Mouse (Mus musculus) ES-E14 (cell line): ENCODE measurements around the gene Cbx8. TPM values are rescaled to one million over a fixed set of nuclear protein-coding genes. Genes with fewer than 3 reads are reported as not detected.

Experiments
- DNase-seq: peaks from one replicate; pipeline ENCODE4 v3.0.0-alpha.2; 2013; ENCODE audit warnings: low read depth, low spot score
- H3K27ac ChIP-seq: 2 replicates; pipeline ENCODE4 v1.5.1; 2012; ENCODE audit warnings: low read depth, mild to moderate bottlenecking, low read length, moderate library complexity, mixed read lengths; ENCODE audit not compliant: poor library complexity, insufficient read depth, severe bottlenecking
- H3K36me3 ChIP-seq: 2 replicates; pipeline ENCODE4 v1.6.1; 2012; ENCODE audit warnings: mild to moderate bottlenecking, low read length, moderate library complexity, mixed read lengths; ENCODE audit not compliant: control insufficient read depth, poor library complexity, insufficient read depth, severe bottlenecking
- H3K4me1 ChIP-seq, 2 experiments: fragments of 150-350 bp in 1 of 2; sonication (generic) in 1 of 2; 2 replicates each; pipeline ENCODE4 v1.6.1; 2012; ENCODE audit warnings: low read length in 2 of 2, mild to moderate bottlenecking in 1 of 2, mixed read lengths in 1 of 2; ENCODE audit not compliant: control insufficient read depth in 2 of 2, insufficient read depth in 2 of 2, poor library complexity in 1 of 2
- H3K4me3 ChIP-seq, 2 experiments: fragments of 150-350 bp in 1 of 2; sonication (generic) in 1 of 2; 2 replicates each; pipeline ENCODE4 v1.5.1; 2012; ENCODE audit warnings: low read length in 2 of 2, low read depth in 1 of 2, mild to moderate bottlenecking in 1 of 2, mixed read lengths in 1 of 2; ENCODE audit not compliant: insufficient read depth in 1 of 2, poor library complexity in 1 of 2, severe bottlenecking in 1 of 2
- H3K9ac ChIP-seq: 2 replicates; pipeline ENCODE4 v1.6.1; 2012; ENCODE audit warnings: low read depth, mild to moderate bottlenecking, low read length, mixed read lengths; ENCODE audit not compliant: poor library complexity, insufficient read depth, severe bottlenecking
- H3K9me3 ChIP-seq: fragments of 150-350 bp; sonication (generic); 2 replicates; pipeline ENCODE4 v1.6.1; 2012; ENCODE audit warnings: low read depth, mild to moderate bottlenecking, low read length; ENCODE audit not compliant: control insufficient read depth, insufficient read depth
- CHD2 ChIP-seq: IDR thresholded peaks from 2 replicates; pipeline ENCODE4 v1.6.1; 2014; ENCODE audit warnings: mild to moderate bottlenecking, low read depth, low read length, inconsistent platforms
- HCFC1 ChIP-seq: IDR thresholded peaks from 2 replicates; pipeline ENCODE4 v1.6.1; 2012; ENCODE audit warnings: low read length, inconsistent platforms, borderline replicate concordance; ENCODE audit not compliant: insufficient read depth
- MAFK ChIP-seq: IDR thresholded peaks from 2 replicates; pipeline ENCODE4 v1.6.1; 2014; ENCODE audit warnings: mild to moderate bottlenecking, low read depth, low read length, inconsistent platforms; ENCODE audit not compliant: insufficient read depth
- ZC3H11A ChIP-seq: IDR thresholded peaks from 2 replicates; pipeline ENCODE4 v1.6.1; 2012; ENCODE audit warnings: low read depth, mild to moderate bottlenecking, inconsistent platforms, low read length, borderline replicate concordance
- ZNF384 ChIP-seq: IDR thresholded peaks from 2 replicates; pipeline ENCODE4 v1.6.1; 2012; ENCODE audit warnings: low read depth, low read length, inconsistent platforms
- in situ Hi-C, 2 experiments: fragments of 600-800 bp; cut with MboI; formaldehyde crosslinking; loops; one replicate each; pipeline ENCODE4 v1.15.1; 2025; ENCODE audit warnings: low sequenced_read_pairs in 2 of 2, inconsistent platforms in 1 of 2; ENCODE audit not compliant: unreplicated experiment in 2 of 2
- total RNA-seq: library from RNA; depleted of rRNA; stranded (reverse); fragments of 300-350 nt; gene quantifications from 2 replicates; pipeline ENCODE4 v1.2.3, GENCODE M21; 2012

Cbx8 gene
- total RNA-seq, 1 experiment: 1.2 TPM

DNA sequence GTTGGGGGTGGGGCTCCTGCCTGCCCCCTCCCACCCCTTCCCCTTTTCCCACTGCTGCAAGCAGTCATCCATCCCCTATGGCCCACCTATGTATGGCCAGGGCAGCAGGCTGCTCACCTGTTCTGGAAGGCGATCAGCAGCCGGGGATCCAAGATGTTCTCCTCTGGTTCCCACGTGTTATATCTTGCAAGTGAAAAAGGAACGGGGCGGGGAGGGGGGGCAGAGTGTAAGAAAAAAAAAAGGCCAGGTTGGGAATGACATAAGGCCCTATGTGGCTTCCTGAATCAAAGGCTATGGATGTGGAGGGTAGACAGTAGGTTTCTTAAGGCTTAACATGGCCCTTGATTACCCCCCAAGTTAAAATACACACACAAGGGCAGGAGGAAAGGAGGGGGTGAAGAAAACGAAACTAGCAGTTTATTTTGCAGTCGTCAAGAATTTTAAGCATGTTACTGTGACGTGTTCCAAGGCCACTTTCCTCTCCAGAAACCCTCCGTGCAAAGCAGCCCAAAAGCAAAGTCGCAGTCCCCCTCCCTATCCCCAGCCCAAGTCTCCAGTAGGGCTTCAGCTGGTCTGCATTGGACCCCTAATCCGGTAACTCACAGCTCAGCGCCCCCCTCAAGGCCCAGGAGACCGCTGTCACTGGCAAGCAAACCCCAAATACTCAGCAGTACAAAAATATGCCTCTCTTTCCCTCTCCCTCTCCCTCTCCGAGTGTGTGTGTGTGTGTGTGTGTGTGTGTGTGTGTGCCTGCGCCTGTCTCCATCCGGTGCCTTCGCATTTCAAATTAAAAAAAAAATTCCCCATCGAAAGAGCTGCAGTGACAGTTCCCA, 43.9 kb upstream of the Cbx8 start:
- Histone ChIP-seq H3K9ac (no peak overlapping the region), H3K27ac (no peak overlapping the region), H3K36me3 (no peaks in the 10 kb centered on the region), H3K4me3 (peak overlapping the region; percentile 62 to 83; a peak in 2 of 4 replicates), H3K4me1 (peaks cover 0 to 32% of the 10 kb centered on the region in 2 experiments; a peak in 2 of 4 replicates), H3K9me3 (no peaks in the 10 kb centered on the region)
- TF ChIP-seq HCFC1 (no peak), MAFK (no peak), ZNF384 (no peak), CHD2 (no peak), ZC3H11A (no peak)
- no peak for DNase-seq
- in situ Hi-C loops: loop anchor here (5.0 to 25.0 kb wide), 4 partner anchors 32 to 1153 kb away; partner anchors contain the start of gene Bahcc1 (in 1 of the 2)

DNA sequence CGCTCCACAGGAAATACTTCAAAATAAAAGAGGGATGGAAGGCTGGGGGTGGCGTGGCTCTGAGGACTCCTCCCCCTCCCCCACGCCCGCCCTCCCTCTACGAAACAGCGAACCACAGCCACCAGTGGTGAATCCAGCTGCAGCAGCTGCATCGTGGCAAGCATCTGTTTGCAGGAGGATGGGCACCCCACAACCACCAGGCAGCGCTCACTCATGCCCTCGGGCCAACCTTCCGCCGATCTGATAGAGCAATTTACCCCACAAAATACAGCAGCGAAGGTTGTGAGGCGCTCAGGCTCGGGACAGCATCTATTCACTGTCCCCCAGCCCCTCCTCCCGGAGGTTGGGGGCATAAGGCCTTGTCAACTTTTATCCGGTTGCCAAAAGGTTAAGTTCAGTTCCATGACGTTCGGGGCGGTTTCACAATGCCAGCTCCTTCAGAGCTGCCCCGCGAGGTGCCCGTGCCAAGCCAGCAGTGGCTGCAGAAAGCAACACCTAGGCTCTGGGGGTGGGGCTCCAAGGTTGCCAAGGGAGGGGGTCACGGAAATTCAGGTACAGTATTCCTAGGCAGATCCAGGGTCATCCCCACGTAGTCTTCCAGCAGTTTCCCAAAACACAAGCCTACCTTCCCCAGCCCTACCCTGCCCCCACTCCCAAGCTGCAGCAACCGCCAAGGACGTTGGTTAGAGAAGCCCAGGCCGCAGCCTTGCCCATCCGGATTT, 43.1 kb upstream of the Cbx8 start:
- Histone ChIP-seq H3K9ac (no peak overlapping the region), H3K27ac (no peak overlapping the region), H3K4me3 (no peak overlapping the region; a peak in 1 of 4 replicates), H3K9me3 (no peaks in the 10 kb centered on the region), H3K36me3 (no peaks in the 10 kb centered on the region), H3K4me1 (peaks cover 0 to 38% of the 10 kb centered on the region in 2 experiments; a peak in 2 of 4 replicates)
- in situ Hi-C loops: loop anchor here (5.0 to 25.0 kb wide), 3 partner anchors 37 to 1153 kb away; partner anchors contain the start of gene Bahcc1 (in 1 of the 2)
- no peak for TF ChIP-seq HCFC1
- TF ChIP-seq CHD2: no peak
- TF ChIP-seq ZNF384: no peak
- no peak for TF ChIP-seq MAFK
- no peak for TF ChIP-seq ZC3H11A
- DNase-seq: no peak

DNA sequence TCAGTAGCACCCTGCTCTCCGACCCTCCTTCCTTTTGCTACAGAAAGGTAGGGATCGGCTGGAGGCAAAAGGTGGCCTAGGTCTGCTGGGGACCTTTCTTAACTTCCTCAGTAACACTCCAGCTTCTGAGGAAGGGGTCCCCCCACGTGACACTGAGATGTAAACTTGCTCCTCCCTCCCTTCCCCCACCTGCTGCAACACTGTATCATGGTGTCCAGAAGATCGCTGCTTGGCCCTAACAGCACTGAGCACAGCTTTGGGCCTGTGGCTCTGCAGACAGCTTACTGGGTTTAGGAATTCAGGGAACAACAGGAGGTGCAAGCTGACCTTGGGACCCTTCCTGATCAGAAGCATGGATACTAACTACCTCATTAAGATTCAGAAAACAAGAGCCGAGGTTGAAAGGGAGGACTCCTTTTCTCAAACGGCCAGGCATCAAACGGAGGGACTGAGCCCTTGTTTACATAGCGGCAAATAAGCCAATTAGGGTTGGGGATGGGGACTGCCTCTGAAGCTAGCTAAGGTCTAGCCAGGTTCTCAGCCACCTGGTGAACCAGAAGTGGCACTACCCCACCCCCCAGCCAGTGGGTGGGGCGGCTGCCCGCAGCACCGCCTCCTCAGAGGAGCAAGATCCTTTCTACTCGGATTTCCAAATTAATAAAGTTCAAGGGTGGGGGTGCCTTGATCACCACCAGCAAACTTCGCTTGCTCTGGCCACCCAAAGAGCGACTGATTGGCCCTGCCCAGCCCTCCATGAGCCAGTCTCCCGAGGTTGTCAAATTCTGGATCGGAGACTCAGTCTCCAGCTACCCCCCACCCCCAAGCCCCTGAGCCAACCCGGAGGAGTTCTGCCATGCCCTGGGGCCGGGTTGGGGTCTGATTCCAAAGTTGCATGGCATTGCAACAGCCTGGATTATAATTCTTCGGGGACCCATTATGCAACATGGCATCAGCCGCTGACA, 42.1 kb upstream of the Cbx8 start:
- in situ Hi-C loops: loop anchor here (5.0 to 25.0 kb wide), 3 partner anchors 36 to 1154 kb away; partner anchors contain the start of gene Bahcc1 (in 1 of the 2)
- peaks cover 0 to 40% of the 10 kb centered on the region in 2 experiments for H3K4me1 ChIP-seq
- no peak overlapping the region for H3K4me3 ChIP-seq
- H3K9ac ChIP-seq: no peak overlapping the region
- no peaks in the 10 kb centered on the region for H3K36me3 ChIP-seq
- TF ChIP-seq ZNF384: no peak
- no peak for TF ChIP-seq MAFK
- no peak for TF ChIP-seq CHD2
- no peak for TF ChIP-seq HCFC1
- TF ChIP-seq ZC3H11A: no peak
- DNase-seq: no peak
- no peaks in the 10 kb centered on the region for H3K9me3 ChIP-seq
- H3K27ac ChIP-seq: no peak overlapping the region
